Mouse (Mus musculus) megakaryocyte, embryonic 14.5 days (primary cell): ENCODE measurements around the gene Olfr211.

ENCODE experiments used
- FLI1 ChIP-seq: IDR thresholded peaks from 2 replicates; pipeline ENCODE4 v1.6.1; 2012; ENCODE audit warnings: low read length, inconsistent platforms, mixed read lengths
- GATA1 ChIP-seq: IDR thresholded peaks from 3 replicates; pipeline ENCODE4 v1.6.1; 2012; ENCODE audit warnings: mixed read lengths, low read length, inconsistent platforms, borderline replicate concordance

- TF ChIP-seq GATA1, result no peak
- no peak for TF ChIP-seq FLI1
Measured at GRCm38 (mm10) chr6:116495960-116496359, 7.1 kb downstream of the Olfr211 start.
